Mouse (Mus musculus) frontal cortex, adult (tissue): ENCODE results near the gene Gdi2.
"Not testable (repeated sequence)": the region's sequence is repeated elsewhere in the genome, so short reads cannot be mapped to it uniquely, and the experiment has no call there.

Experiments
- ATAC-seq: cut with Nextera tagmentation; 2 replicates; pipeline ENCODE4 v1.9.2; 2017; ENCODE audit warnings: mild to moderate bottlenecking, moderate library complexity, mixed read lengths; ENCODE audit not compliant: low TSS enrichment

The Gdi2 gene

DNA sequence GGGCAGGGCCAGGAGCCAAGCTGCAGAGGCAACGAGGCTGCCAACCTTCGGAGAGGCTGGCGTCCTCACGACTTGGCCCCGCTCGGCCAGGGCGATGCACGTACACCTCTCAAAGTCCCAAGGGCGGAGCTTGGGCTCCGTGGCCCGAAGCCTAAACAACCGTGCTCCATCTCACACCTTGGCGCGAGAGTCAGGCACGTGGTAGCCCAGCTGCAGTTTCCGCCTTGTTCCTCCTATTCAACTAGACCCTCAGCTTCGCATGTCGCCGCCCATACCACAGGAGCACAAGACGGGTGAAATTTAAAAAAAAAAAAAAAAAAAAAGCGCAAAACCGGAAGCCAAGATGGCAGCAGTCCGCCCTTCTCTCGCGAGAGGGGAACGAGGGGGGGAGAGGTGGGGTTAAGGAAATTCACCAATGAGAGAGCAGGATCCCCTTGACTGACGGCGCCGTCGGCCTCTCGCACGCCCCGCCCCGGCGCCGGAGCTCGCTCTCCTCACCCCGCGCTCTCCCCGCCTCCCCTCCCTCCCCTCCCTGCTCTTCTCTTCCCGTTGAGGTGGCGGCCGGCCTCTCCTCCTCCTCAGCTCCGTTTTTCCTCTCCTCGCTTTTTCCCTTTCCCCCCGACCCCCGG is at the start of gene Gdi2:
Gene Gdi2, plus strand, starts transcription at position 470 of the 629 bp plus-strand sequence.
- ATAC-seq: peak; percentile 96

DNA sequence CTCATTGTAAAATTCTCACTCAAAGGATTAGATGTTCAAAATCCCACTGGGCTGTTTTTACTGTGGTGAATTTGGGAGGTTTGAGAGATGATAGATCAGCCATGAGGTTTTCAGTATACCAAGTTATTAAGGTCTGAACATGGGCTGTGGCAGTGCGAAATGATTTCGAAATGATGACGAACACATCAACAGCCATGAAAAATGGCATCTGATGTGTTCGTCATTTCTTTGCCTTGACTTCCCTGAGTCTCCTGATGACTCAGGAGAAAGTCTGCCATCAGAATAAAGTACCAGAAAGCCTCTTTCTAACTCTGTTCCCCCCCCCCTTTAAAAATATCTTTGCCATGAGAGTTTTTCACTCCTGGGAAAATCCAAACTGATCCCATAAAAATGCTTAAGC is 42.3 kb upstream of the Gdi2 start:
- no peak for ATAC-seq

DNA sequence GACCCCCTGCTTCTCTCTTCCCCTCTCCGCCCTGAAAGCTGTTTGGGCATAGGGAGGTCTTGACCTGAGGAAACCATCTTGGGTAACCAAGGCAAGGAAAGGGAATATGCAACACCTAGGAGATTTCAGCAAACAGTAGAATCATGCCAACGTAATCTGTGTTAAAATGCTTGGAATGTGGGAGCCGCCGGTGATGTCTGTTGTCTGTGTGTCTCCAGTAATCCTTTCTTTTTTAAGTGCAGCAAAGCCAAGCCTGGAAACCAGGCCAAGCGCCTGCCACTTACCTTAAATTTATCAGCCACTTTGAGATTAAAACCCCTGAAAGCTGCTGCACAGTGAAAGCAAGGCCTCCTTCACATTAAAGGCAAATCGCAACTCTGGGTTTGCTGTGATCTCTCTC is 36.8 kb upstream of the Gdi2 start:
- ATAC-seq: not testable (repeated sequence)

DNA sequence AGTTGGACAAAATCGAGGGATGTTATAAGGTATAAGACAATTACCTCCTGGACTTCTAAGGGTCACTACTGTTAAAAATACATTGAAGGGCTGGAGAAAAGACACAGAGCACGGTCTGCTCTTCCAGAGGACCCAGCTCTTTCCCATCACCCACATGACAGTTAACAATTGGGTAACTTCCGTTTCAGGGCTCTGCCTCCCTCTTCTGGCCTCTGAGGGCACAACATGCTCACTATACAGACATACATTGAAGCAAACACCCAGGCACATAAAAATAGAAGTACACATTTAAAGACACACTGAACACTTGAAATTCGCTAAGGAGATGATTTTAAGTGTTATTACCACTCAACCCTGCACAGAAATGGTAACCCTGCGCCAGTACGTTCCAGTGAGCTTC is 22.5 kb upstream of the Gdi2 start:
- not testable (repeated sequence) for ATAC-seq

DNA sequence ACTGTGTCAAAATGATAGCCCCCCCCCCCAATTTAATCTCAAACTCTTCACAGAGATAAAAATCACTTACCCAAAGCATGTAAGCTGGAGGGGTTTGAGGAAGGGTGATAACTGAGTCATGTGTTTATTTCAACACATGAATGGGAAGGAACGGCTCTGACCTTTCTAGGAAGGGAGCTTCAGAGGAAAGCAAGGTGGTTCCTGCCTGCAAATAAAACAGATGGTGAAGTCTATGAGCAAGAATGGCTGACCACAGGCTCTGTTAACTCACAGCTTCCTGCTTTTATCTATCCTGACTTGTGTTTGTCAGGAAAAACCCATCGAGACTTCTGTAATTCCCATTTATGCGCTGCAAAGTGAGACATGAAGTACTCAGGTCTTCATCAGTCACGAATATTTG is 18.5 kb upstream of the Gdi2 start:
- ATAC-seq: not testable (repeated sequence)

DNA sequence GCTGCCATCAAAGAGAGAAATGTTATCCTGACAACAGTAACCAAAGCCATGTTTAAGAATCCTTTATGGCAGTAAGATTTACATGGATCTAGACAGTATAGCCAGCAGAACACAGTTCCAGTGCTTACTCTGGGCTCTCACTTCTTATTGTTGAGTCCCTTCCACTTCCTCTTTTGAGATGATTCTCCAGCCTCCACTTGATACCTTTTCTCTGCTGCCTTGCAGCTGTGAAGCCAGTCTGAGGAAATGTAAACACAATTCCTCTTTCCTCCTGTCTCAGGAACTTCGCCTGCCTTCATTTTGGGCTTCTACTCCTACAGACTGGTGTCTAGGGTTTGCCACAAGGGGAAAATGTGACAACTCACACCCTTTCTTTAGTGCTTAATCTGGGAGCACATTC is 17.9 kb upstream of the Gdi2 start:
- not testable (repeated sequence) for ATAC-seq

DNA sequence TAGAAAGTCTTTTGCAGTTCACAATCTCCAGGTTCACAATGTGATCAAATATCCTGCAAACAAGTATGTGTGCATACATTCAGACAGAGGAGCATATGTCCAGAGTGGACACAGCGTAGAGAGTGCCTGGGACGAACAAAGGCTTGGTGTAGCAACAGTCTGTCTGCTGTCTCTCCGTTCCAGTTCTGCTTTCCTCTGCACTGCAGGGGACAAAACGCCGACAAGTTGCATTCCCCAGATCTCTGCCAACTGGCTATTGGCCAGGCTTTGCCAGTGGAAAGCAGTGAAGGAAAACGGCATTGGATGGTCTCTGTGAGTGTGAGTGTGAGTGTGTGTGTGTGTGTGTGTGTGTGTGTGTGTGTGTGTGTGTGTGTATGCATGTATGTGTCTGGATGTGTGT is 14.4 kb upstream of the Gdi2 start:
- ATAC-seq: 0 out of 2 replicates have a peak, but pooled peaks have one; percentile 35

DNA sequence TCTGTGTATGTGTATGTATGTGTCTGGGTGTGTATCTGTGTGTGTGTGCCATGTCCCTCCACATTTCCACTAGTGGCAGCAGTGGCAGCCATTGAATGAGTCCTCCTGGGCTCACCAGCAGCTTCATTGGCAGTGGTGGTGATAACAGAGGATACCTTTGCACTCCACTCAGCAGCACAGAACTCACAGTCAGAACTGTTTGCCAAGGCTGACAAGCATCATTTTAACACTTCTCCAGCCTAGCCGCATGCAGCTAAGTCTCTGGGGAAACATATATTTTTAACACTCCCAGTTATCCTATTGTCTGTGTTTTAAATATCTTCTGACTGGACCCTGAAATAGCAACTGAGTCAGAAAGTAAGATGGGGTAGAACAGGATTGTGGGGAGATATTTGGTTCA is 13.9 kb upstream of the Gdi2 start:
- peak; percentile 76 for ATAC-seq

DNA sequence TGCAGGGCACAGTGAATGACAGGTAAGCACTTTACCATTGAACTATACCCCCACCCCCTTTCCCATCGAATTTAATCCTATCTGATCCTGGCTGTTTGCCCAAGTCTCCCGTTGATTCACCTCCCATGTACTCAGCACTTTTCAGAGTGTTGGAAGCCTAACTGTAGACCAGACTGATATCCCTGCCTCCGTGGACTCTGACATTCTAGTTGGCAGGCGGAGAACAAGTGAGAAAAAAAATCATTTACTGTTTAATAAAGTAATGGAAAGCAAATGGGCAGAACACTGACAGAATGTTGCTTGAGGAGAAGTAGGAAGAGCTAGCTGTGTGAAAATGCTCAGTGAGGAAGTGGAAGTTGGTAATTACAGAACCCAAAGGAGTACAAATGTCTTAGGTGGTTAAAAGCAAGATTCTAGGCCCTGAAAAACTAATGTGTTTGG is 12.2 kb upstream of the Gdi2 start:
- ATAC-seq: no peak

DNA sequence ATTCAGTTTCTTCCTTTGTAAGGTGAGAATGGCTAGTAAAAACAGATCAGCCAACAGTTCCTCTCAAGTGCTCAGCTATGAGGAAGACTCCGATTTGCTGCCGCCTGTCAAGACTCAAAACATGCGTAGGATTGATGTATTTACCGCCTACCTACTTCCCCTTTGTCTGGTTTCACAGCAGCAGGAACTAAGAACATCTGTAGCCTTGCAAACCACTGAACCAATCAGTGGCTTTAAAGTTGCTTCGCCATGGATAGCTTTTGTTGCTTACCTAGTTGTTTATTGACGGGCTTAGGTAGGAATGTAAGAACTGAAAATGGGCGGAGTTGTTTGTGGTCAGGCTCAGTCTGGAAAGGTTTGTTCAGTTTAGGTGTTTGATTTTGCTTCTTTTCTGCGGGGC is 11.5 kb upstream of the Gdi2 start:
- no peak for ATAC-seq

DNA sequence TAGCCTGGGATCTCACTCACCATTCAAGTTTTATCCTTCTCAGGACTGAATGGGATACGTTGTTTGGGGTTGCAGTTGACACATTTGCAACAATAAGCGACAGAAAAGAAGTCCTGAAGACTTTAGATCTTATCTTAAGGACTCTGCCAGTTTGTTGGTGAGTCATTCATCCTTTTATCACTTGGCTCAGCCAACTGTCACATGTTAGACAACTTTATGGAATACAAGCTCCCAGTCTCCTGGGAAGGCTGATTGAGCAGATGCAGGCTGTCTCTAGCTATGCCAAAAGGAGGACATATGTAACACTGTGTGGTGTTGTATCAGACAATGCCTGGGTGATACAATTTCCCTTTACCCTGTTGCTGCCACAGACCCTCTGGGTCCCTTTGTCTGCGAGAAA is 7.4 kb upstream of the Gdi2 start:
- ATAC-seq: peak; percentile 69

DNA sequence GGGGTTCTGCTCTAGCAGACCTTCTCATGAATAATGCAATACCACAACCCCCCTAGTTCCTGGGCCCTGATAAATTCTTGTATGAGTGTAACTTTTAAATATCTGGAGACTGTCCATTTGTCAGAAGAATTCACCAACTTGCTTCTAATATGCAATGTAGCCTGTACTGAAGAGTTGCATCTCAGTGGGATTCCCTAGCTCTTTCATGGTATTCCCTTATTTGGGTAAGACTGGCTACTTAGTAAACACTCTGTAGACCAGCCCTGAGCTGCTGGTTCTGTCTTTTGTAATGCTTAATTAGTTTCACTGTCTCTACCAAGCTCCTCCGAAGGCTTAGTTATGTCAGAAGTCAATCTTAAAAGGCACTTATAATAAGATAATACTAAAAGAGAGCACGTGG is 6.7 kb upstream of the Gdi2 start:
- ATAC-seq: not testable (repeated sequence)

DNA sequence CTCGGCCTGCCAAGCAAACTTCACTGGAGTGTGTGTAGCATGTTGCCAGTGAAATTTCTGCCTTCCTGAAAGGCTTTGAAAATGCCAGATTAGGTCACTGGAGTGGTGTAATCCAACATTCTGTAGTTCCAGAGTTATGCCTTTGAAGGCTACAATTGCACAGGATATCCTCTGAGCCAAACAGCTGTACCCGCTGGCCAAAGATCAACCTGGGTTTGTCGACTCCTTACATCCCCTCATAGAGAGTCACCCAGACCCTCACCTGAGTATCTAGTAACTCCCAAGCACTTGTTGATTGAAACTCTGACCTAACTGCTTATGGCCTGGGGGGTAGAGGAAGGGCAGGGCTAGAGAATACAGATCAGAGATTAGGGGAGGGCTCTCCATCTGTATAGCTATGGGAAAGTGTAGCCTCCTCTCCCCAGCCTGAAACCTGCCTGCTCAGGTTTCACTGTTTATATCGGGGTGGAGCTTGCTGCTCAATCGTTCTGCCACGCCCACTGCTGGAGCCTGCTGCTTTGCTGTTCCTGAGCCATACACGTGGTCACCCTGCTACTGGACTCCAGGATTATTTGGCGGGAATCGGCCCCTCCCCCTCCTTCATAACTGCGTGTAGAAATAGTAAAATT is 6.1 kb upstream of the Gdi2 start:
- no peak for ATAC-seq

DNA sequence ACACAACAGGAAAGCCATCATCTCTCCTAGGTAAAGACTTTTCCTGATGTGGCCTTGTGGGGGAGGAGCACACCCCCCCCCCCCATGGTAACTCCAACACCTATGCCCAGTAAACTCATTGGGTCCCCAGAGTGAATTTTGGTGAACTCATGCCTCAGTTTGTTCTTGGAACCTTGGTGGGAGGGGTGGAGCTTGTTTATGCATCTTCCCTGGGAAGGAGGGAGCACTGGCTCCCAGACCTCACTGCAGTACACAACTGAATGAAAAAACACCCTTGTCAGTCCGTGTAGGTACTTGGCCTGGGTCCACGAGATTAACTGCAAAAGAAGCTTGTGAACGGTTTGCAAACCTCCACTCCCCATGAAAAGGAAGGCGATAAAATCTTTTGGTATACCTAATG is 5.4 kb upstream of the Gdi2 start:
- ATAC-seq: no peak

DNA sequence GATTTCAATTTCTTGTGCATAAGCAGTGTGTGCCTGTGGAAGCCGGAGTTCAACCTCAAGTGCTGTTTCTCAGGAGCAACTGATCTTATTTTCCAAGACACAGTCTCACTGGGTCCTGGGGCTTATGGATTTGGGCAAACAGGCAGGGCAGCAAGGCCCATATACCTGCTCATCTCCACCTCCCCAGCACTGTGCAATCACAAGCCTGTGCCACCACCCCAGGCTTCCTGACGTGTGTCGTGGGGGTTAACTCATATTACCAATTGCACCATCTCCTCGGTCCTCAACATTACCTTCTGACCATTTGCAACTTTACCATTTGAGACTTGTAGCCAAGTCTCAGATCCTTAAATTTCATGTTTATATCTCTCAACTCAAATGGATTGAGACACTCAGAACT is 3.7 kb upstream of the Gdi2 start:
- no peak for ATAC-seq

DNA sequence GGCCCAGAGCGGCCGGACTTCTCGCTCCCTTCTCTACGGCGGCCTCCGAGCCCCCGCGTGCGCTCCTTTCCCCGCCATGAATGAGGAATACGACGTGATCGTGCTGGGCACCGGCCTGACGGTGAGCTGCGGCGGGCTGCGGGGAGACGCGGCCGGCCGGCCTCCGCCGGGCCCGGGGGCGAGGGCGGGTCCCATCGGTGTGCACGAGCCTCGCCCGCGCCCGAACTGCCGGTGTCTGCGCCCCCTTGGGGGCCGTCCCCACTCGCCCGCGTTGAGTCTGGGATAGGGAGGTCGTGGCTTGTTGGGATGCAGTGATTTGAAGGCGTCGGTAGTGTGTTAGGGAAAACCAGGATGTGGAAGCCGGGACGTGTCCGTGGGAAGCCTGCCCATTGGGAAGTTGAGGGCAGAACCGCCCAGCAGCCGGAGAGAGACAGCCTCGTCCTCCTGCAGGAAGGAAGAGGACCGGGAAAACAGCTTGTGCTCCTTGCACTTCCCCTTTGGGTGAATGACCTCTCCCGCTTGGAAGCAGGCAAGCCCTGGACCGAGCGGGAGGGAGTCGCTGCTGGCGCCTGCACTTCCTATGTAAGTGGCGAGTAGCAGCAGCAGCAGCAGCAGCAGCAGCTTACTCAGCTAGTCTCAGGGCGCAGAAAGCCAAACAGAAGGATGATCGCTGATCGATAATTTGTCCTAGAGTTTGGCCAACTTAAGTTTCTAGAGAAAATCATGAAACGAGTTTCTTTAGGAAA is 533 bp downstream of the Gdi2 start:
- ATAC-seq: peak; percentile 57

DNA sequence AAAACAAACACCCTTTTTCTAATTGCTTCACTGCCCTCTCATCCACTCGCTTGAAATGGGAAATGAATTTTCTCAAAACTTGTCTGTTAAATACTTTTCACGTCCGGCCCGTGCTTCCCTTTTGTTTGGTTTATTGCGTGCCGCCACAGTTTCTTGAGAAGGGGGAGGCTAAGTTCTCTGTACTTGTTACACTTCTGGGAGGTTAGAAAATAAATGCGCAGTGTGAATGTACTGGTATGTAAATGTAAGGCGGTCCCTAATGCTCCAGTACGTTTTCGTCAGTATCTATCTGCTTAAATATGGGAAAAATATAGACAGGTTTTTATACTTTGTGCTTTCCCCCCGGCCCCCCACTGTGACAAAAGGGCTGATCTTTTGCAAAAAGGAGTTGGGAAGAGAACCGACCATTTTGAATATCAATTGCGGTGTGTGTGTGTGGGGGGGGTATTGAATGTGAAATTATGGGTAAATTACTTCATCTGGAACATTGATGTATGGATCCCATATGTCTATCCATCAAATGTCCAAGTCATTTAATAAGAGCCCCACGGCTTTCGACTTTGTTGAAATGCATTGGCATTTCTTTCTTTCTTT is 1.2 kb downstream of the Gdi2 start:
- ATAC-seq: no peak

DNA sequence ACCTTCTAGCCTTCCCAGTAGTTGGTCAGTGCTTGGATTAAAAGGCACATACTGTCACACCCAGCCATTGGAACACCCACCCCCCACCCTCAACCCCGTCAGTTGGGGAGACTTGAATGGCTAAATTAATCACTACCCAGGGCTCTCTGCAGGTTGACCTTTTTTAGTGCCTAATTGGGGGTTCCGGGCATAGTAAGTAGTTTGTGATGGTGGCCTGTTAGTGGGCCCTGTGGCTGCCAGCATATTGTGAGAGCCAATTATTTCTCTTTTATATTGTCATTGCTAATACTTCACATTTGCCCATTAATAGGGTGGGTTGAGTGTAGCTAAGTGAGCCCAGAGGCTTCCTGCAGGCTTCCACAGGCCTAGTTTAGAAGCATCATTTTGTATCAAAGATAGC is 2.3 kb downstream of the Gdi2 start:
- ATAC-seq: no peak

DNA sequence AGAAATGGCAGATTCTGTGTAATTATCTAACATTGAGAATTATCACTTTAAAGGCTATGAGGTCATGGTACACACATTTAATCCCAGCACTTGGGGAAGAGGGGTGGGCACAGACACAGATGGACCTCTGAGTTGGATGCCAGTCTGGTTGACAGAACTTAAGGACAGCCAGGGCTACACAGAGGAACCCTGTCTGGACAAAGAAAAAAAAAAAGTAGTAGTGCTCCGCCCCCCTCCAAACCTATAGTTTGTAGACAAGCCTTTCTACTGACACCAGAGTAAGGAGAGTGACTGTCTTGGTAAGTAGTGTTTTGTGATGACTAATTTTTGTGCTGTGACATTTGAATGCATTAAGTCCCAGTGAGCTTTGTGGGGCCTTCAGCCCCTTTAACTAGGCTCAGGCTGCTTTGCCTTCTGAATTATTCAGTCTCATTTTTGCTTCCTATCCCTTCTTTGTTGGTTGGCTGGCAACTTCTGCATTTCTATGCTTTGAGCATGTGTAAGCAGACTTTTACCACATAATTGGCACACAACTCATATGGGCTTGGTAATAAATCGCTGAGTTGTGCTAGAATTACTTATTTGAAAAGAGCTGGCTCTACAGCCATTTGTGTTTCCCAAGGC is 3.4 kb downstream of the Gdi2 start:
- no peak for ATAC-seq

DNA sequence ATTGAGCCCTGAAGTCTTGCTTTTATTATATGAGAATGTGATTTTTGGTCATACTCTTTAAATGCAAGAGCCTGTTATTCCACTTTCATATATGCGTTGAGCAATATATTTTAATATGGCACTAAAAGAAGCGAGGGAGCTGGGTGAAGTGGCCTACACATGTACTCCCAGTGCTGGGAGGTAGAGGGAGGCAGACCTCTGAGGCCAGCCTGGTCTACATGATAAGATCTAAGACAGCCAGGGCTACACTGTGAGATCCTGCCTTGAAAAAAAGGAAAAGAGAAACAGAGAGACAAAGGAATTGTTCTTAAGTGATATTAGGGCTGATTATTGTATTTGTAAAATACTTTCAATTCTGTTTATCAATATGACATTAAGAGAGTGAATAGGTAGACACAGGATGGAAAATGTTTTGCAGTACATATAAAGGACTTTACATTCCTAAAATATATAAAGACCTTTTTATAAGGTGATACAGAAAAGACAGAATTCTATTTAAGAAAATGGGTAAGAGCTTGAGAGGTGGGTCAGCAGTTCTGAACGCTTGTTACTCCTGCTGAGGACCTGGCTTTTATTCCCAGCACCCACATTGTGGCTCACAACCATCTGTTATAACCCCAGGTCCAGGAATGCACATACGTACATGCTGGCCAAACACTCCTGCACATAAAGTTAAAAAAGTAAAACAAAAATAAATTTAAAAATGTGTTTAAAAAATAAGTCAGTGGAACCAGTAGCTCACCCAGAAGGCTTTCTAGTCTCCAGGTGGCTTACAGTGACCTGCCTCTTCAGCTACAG is 6.4 kb downstream of the Gdi2 start:
- no peak for ATAC-seq

DNA sequence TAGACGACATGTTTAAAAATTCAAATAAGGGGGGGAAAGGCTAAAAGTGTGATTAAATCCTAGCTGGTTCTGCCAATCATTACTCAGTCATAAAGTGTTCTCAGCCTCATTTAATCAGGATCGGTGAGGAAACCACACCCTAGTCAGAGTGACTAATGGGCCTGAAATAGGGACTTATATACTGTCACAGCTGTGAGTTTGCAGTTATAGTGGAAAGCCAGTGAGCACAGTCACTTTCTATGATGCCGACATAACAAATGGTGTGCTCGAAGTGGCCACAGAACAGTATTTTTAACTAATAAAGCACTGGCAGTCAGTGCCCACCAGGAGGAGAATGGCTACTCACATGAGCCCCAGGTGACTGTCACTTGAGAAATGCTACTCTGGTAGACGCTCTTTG is 7.1 kb downstream of the Gdi2 start:
- no peak for ATAC-seq
